Mouse (Mus musculus) intestine, postnatal 0 days (tissue): ENCODE results near the gene Gm13288. TPM values are rescaled to one million over a fixed set of nuclear protein-coding genes. Genes with fewer than 3 reads are reported as not detected.

Experiments used
- ATAC-seq: fragments of 200-750 bp; cut with Nextera tagmentation; 2 replicates; pipeline ENCODE4 v1.8.0; 2017; ENCODE audit warnings: mild to moderate bottlenecking, moderate TSS enrichment, moderate library complexity
- H3K27ac ChIP-seq: fragments of 300-500 bp; sonication (generic); 2 replicates; pipeline ENCODE4 v1.5.1; 2014; ENCODE audit warnings: mild to moderate bottlenecking, low read depth, low read length, moderate library complexity
- H3K27me3 ChIP-seq: fragments of 300-500 bp; sonication (generic); replicated peaks from 2 replicates; pipeline ENCODE4 v1.6.1; 2014; ENCODE audit warnings: low read length, mixed read lengths; ENCODE audit not compliant: control insufficient read depth, insufficient read depth
- H3K36me3 ChIP-seq: fragments of 300-500 bp; sonication (generic); 2 replicates; pipeline ENCODE4 v1.6.1; 2014; ENCODE audit warnings: mild to moderate bottlenecking, moderate library complexity; ENCODE audit not compliant: control insufficient read depth, insufficient read depth
- H3K4me1 ChIP-seq: fragments of 300-500 bp; sonication (generic); replicated peaks from 2 replicates; pipeline ENCODE4 v1.6.1; 2014; ENCODE audit warnings: antibody characterized with exemption, low read length, mixed read lengths; ENCODE audit not compliant: control insufficient read depth, insufficient read depth
- H3K4me2 ChIP-seq: fragments of 300-500 bp; sonication (generic); replicated peaks from 2 replicates; pipeline ENCODE4 v1.6.1; 2014; ENCODE audit warnings: low read depth, mild to moderate bottlenecking, moderate library complexity
- H3K4me3 ChIP-seq: fragments of 300-500 bp; sonication (generic); 2 replicates; pipeline ENCODE4 v1.5.1; 2014; ENCODE audit warnings: low read depth, low read length
- H3K9ac ChIP-seq: fragments of 300-500 bp; sonication (generic); 2 replicates; pipeline ENCODE4 v1.6.1; 2014; ENCODE audit warnings: mild to moderate bottlenecking, low read depth, low read length
- H3K9me3 ChIP-seq: fragments of 300-500 bp; sonication (generic); 2 replicates; pipeline ENCODE4 v1.6.1; 2016; ENCODE audit warnings: mixed run types; ENCODE audit not compliant: control insufficient read depth
- CTCF ChIP-seq: sonication (generic); IDR thresholded peaks from 2 replicates; pipeline ENCODE4 v1.5.1; 2016; ENCODE audit warnings: low read depth, mild to moderate bottlenecking, control low read depth, antibody characterized with exemption, moderate library complexity
- WGBS: fragments of 180-500 bp; shearing (Covaris S2); extraction: QIAGEN DNeasy Blood & Tissue Kit; methylation state at CpG from one replicate; pipeline ENCODE4 v1.1.7; 2014; 5-methylcytosine and 5-hydroxymethylcytosine counted together
- polyA plus RNA-seq: library from polyadenylated mRNA; unstranded; fragments of >200 nt; fragmentation: Nextera tagmentation; extraction: Ambion mirVana; gene quantifications from 2 replicates; pipeline ENCODE4 v1.2.1, GENCODE M21; 2015

Gene Gm13288
- polyA plus RNA-seq, 1 experiment from 2014 or later = not detected

GRCm38 (mm10) chr4:88838828-88839227 is 33.5 kb downstream of the Gm13288 start:
- Histone ChIP-seq H3K27me3 (no peaks in the 10 kb centered on the region; the same call in 1 of the 2 replicates), H3K4me1 (no peaks in the 10 kb centered on the region), H3K4me3 (no peak overlapping the region), H3K9ac (no peak overlapping the region), H3K9me3 (no peaks in the 10 kb centered on the region), H3K4me2 (no peak overlapping the region), H3K27ac (no peak overlapping the region), H3K36me3 (no peaks in the 10 kb centered on the region)
- peak; percentile 64 for TF ChIP-seq CTCF
- WGBS = 37% methylated on average over 3 of the region's 3 CpGs
- no peak for ATAC-seq

- no peak for TF ChIP-seq CTCF
- H3K27me3 ChIP-seq = no peaks in the 10 kb centered on the region; the same call in 1 of the 2 replicates
- ATAC-seq = no peak
- WGBS = 70% methylated on average over 3 of the region's 3 CpGs
- H3K36me3 ChIP-seq = no peaks in the 10 kb centered on the region
- no peak overlapping the region for H3K4me3 ChIP-seq
- no peaks in the 10 kb centered on the region for H3K9me3 ChIP-seq
- no peak overlapping the region for H3K27ac ChIP-seq
- no peak overlapping the region for H3K9ac ChIP-seq
- H3K4me1 ChIP-seq = no peaks in the 10 kb centered on the region
- H3K4me2 ChIP-seq = no peak overlapping the region
Measured at GRCm38 (mm10) chr4:88840058-88840457, 34.7 kb downstream of the Gm13288 start.

- no peak within 1 kb of the TSS for H3K27ac ChIP-seq
- H3K36me3 ChIP-seq = no peaks in the 10 kb centered on the region
- no peaks in the 10 kb centered on the region; the same call in 1 of the 2 replicates for H3K27me3 ChIP-seq
- no peak for TF ChIP-seq CTCF
- no peaks in the 10 kb centered on the region for H3K4me1 ChIP-seq
- no peaks in the 10 kb centered on the region for H3K9me3 ChIP-seq
- no peak for ATAC-seq
- H3K9ac ChIP-seq = no peak within 1 kb of the TSS
- no peak within 1 kb of the TSS for H3K4me3 ChIP-seq
- H3K4me2 ChIP-seq = no peak within 1 kb of the TSS
- 61% methylated on average over 2 of the region's 2 CpGs for WGBS
Measured at GRCm38 (mm10) chr4:88841438-88841911, 36.1 kb downstream of the Gm13288 start, which contains the start of gene Ifna4. Gene Ifna4, plus strand, starts transcription at chr4:88841861.

GRCm38 (mm10) chr4:88845334-88845733 is 40.0 kb downstream of the Gm13288 start:
- Histone ChIP-seq H3K9ac (no peak overlapping the region), H3K27me3 (no peaks in the 10 kb centered on the region; the same call in 1 of the 2 replicates), H3K36me3 (no peaks in the 10 kb centered on the region), H3K4me3 (no peak overlapping the region), H3K9me3 (no peaks in the 10 kb centered on the region), H3K4me2 (no peak overlapping the region), H3K4me1 (no peaks in the 10 kb centered on the region), H3K27ac (no peak overlapping the region)
- 43% methylated on average over 2 of the region's 2 CpGs for WGBS
- no peak for ATAC-seq
- peak; percentile 43 for TF ChIP-seq CTCF

- H3K4me3 ChIP-seq = no peak within 1 kb of the TSS
- H3K4me2 ChIP-seq = no peak within 1 kb of the TSS
- no peak within 1 kb of the TSS for H3K27ac ChIP-seq
- ATAC-seq = no peak
- H3K9me3 ChIP-seq = no peaks in the 10 kb centered on the region
- H3K4me1 ChIP-seq = no peaks in the 10 kb centered on the region
- no peak within 1 kb of the TSS for H3K9ac ChIP-seq
- H3K36me3 ChIP-seq = no peaks in the 10 kb centered on the region
- TF ChIP-seq CTCF = no peak
- no peaks in the 10 kb centered on the region for H3K27me3 ChIP-seq
- whole genome bisulfite sequencing = 77% methylated on average over 1 of the region's 1 CpGs
Measured at GRCm38 (mm10) chr4:88849698-88850097, 44.4 kb downstream of the Gm13288 start, which contains the start of gene Ifna1. Gene Ifna1, plus strand, starts transcription at chr4:88850087.

- Histone ChIP-seq H3K36me3 (no peaks in the 10 kb centered on the region), H3K9me3 (no peaks in the 10 kb centered on the region), H3K9ac (no peak overlapping the region), H3K27ac (no peak overlapping the region), H3K4me1 (no peaks in the 10 kb centered on the region), H3K4me3 (no peak overlapping the region), H3K4me2 (no peak overlapping the region), H3K27me3 (no peaks in the 10 kb centered on the region)
- TF ChIP-seq CTCF = no peak
- ATAC-seq = no peak
- WGBS = 77% methylated on average over 4 of the region's 4 CpGs
Measured at GRCm38 (mm10) chr4:88851026-88851763, 45.9 kb downstream of the Gm13288 start.

Other genes starting within 250 kb of the Gm13288 start
- gene Ifna15, start 247.3 kb upstream of the Gm13288 start, polyA plus RNA-seq = not detected in 2 replicates
- not detected in 2 replicates for gene Ifna14, start 233.7 kb upstream of the Gm13288 start, polyA plus RNA-seq
- not detected in 2 replicates for gene Ifna9, start 213.1 kb upstream of the Gm13288 start, polyA plus RNA-seq
- not detected in 2 replicates for gene Ifna12, start 202.2 kb upstream of the Gm13288 start, polyA plus RNA-seq
- not detected in 2 replicates for gene C87499, start 171.1 kb upstream of the Gm13288 start, polyA plus RNA-seq
- not detected in 2 replicates for gene Ifna13, start 161.1 kb upstream of the Gm13288 start, polyA plus RNA-seq
- gene Ifna16, start 128.6 kb upstream of the Gm13288 start, polyA plus RNA-seq = not detected in 2 replicates
- not detected in 2 replicates for gene Ifna2, start 121.6 kb upstream of the Gm13288 start, polyA plus RNA-seq
- not detected in 2 replicates for gene Ifnab, start 114.2 kb upstream of the Gm13288 start, polyA plus RNA-seq
- gene Gm26566, start 83.7 kb upstream of the Gm13288 start, polyA plus RNA-seq = 0.16 and 0.43 TPM in 2 replicates
- 40.5 and 42.5 TPM in 2 replicates for gene Klhl9, start 83.1 kb upstream of the Gm13288 start, polyA plus RNA-seq
- not detected in 2 replicates for gene Gm13271, start 50.7 kb upstream of the Gm13288 start, polyA plus RNA-seq
- 0.20 TPM in 1 of 2 replicates, not detected in the other for gene Gm13283, start 45.4 kb upstream of the Gm13288 start, polyA plus RNA-seq
- gene Gm13290, start 31.7 kb upstream of the Gm13288 start, polyA plus RNA-seq = 0.13 TPM in 1 of 2 replicates, not detected in the other
- gene Gm13289, start 28.6 kb upstream of the Gm13288 start, polyA plus RNA-seq = not detected in 2 replicates
- gene Gm13272, start 25.7 kb upstream of the Gm13288 start, polyA plus RNA-seq = not detected in 2 replicates
- gene Ifnz, start 23.4 kb upstream of the Gm13288 start, polyA plus RNA-seq = 0.18 TPM in 1 of 2 replicates, not detected in the other
- not detected in 2 replicates for gene Gm13276, start 19.8 kb upstream of the Gm13288 start, polyA plus RNA-seq
- not detected in 2 replicates for gene Gm13277, start 16.9 kb upstream of the Gm13288 start, polyA plus RNA-seq
- not detected in 2 replicates for gene Gm13278, start 14.0 kb upstream of the Gm13288 start, polyA plus RNA-seq
- gene Gm13275, start 11.0 kb upstream of the Gm13288 start, polyA plus RNA-seq = not detected in 2 replicates
- not detected in 2 replicates for gene Gm13279, start 8.1 kb upstream of the Gm13288 start, polyA plus RNA-seq
- gene Gm13285, start 5.9 kb upstream of the Gm13288 start, polyA plus RNA-seq = 0.37 and 0.42 TPM in 2 replicates
- gene Gm13287, start 2.3 kb upstream of the Gm13288 start, polyA plus RNA-seq = not detected in 2 replicates
- gene Ifna7, start 10.7 kb downstream of the Gm13288 start, polyA plus RNA-seq = not detected in 2 replicates
- gene Ifna11, start 14.4 kb downstream of the Gm13288 start, polyA plus RNA-seq = not detected in 2 replicates
- not detected in 2 replicates for gene Ifna6, start 21.9 kb downstream of the Gm13288 start, polyA plus RNA-seq
- not detected in 2 replicates for gene Ifna5, start 30.0 kb downstream of the Gm13288 start, polyA plus RNA-seq
- not detected in 2 replicates for gene Ifna4, start 36.3 kb downstream of the Gm13288 start, polyA plus RNA-seq
- gene Ifna1, start 44.6 kb downstream of the Gm13288 start, polyA plus RNA-seq = not detected in 2 replicates
- gene Ifne, start 74.7 kb downstream of the Gm13288 start, polyA plus RNA-seq = not detected in 2 replicates